Mouse (Mus musculus) liver, embryonic 14.5 days (tissue): ENCODE data around the gene Gm42517.

Experiments
- CTCF ChIP-seq: IDR thresholded peaks from 2 replicates; pipeline ENCODE4 v1.5.1; 2016; ENCODE audit warnings: antibody characterized with exemption, low read depth, control low read depth
- EP300 ChIP-seq: IDR thresholded peaks from 2 replicates; pipeline ENCODE4 v1.6.1; 2016; ENCODE audit warnings: antibody characterized with exemption, low read depth

- TF ChIP-seq CTCF: no peak; the same call in 1 of the 2 replicates
- TF ChIP-seq EP300: no peak
Measured at GRCm38 (mm10) chr5:108362330-108362729, 5.4 kb downstream of the Gm42517 start.
